Mouse (Mus musculus) cerebellum, adult 9-10 months (tissue): Measurements from ENCODE around the gene Olfr47.
A peak's percentile ranks its signal among the peaks of the same experiment; 100 is the strongest.
"Not testable (repeated sequence)": the region's sequence is repeated elsewhere in the genome, so short reads cannot be mapped to it uniquely, and the experiment has no call there.

ENCODE experiments used
- DNase-seq: peaks from one replicate; pipeline ENCODE4 v3.0.0; 2022

The Olfr47 gene

DNA sequence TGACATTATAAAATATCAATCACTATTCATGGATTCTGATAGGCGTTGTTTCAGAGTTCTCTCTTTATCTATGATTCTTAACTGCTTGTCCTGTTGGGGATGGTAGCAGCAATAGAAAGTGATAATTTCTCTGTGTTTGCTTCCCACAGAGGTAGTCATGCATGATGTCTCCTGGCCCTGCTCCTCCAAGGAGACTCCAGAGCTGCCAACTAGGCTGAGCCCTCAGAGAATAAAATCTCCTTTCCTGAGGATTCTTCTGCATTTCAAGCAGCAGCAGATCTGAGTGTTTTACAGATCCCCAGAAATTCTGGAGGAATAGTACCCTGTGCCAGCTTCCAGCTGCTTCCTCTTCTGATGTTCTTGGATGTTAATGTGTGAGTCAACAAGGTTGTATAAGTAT is at the start of gene Olfr47:
Gene Olfr47 (plus strand): TSS at position 275 of the 400 bp plus-strand sequence.
- not testable (repeated sequence) for DNase-seq

GRCm38 (mm10) chr6:43190986-43191385 is 40.3 kb upstream of the Olfr47 start:
- no peak for DNase-seq

DNA sequence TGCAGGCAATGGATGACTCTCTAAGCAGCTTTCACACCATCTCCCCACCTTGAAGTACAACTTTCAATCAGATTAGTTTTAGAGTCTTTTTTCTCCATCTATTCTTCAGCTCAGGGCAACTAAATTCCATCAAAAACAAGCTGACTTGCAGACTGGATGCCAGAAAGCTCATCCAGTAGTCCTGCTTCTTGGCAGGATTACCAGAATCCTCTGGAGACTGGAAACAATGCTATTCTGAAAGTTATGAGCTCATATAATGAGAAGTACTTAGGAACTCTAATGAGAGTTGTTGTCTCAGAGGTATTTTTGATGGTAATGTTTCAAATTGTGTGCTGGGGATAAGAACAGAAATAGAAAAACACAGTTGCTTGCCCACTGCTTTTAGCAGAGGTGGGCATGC is 34.5 kb upstream of the Olfr47 start, which contains the start of gene Olfr435:
Gene Olfr435 (plus strand): TSS at position 366 of the 400 bp plus-strand sequence.
- DNase-seq = no peak

- no peak for DNase-seq
These were observed 33.2 kb upstream of the Olfr47 start for GRCm38 (mm10) chr6:43198094-43198493.

DNA sequence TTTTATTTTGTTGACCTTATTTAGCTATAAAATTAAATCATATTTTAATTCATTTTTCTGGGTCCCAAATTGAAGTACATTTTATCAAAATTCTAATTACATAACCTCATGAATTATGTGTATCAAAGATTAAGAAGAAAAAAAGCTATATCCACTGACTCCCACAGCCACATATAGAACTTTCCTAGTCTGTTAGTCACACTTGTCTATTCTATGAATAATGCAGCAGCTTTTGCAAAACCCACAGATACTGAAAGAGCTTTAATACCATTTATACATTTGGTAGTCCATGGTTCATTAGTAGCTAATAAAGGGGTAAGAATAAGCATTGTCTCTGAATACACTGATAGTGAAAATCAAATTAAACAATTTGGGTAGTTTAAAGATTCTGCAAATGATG is 28.5 kb upstream of the Olfr47 start:
- DNase-seq = no peak

- no peak for DNase-seq
These were observed 26.0 kb upstream of the Olfr47 start for GRCm38 (mm10) chr6:43205355-43205754.

- not testable (repeated sequence) for DNase-seq
These were observed 18.5 kb upstream of the Olfr47 start, which contains the start of gene Olfr434 for GRCm38 (mm10) chr6:43212873-43213272. Gene Olfr434, plus strand, starts transcription at chr6:43213021.

DNA sequence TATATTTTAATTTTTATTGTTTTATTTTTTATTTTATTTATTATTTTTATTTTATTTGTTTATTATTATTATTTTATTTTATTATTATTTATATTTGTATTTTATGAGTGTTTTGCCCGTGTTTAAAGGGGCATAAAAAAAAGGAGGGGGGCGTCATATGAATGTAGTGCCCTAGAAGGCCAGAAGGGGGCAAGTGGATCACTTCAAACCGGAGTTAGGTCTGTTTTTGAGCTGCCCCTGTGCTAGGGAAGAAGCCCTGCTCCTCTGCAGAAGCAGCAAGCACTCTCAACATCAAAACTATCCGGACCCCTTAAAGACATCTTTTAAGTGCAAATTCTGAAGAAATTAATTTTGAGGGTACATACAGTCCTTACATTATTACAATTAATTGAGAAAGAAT is 10.7 kb downstream of the Olfr47 start:
- DNase-seq = no peak

DNA sequence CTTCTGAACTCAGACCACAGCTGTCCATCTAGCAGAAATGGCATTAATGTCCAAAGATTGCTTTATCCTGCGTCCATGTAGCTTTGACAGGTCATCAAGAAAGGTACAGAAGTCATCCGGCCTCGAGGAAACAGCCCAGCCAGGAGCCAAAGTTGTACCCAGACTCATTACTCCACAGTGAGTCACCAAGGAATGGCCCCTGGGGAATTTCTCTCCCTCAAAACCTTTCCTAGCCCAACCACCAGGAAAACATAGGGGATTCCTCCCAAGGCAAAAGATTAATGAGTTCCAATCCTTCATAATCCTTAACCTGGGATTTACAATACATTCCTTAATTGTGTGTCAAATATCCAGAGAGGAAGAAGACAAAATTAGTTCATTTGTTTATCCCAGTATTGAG is 16.1 kb downstream of the Olfr47 start:
- DNase-seq = no peak

DNA sequence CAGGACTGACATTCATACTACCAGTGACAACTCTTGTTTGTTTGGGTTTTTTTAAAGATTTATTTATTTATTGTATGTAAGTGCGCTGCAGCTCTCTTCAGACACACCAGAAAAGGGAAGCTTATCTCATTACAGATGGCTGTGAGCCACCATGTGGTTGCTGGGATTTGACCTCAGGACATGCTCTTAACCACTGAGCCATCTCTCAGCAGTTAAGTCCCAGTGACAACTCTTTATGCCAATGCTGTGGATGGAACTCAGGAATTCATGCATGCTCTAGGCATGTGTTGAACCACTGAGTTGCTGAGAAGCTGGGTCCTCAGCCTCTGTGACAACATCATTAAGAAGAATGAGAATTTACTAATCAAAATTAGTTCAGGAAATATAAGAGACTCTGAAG is 21.7 kb downstream of the Olfr47 start:
- no peak for DNase-seq

DNA sequence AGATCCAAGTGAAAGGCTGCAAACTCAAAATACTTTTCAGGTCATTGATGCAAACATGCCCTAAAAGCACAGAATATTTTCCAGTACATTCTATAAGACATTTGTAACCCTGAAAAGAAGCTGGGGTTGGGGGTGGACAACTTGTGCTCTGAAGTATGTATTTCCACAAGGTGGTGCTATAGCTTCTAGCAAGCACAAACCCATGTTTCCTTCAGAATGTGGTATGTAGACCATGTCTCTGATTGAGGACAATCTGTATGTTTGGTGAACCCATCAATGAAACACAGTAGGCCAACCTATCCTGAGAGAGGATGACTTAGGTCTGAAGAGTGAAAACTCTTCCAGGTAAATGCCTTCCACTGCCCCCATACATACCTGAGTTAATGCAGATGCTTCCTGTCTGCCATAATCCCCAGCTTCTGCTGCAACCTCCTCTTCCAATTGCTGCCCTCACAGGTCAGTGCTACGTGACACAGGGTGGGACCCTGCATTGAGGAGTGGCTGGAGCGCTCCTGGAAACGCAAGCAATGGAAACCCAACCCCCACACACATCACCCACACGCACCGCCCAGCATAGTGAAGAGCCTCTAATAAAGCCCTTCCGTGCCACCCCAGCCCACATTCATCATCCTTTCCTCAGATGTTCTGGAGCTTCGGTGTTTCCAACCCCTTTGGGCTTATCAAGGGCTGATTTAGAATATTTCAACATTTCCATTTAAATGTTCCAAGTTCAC is 23.0 kb downstream of the Olfr47 start:
- peak; percentile 34 for DNase-seq

- no peak for DNase-seq
These were observed 29.4 kb downstream of the Olfr47 start for GRCm38 (mm10) chr6:43260756-43261155.

DNA sequence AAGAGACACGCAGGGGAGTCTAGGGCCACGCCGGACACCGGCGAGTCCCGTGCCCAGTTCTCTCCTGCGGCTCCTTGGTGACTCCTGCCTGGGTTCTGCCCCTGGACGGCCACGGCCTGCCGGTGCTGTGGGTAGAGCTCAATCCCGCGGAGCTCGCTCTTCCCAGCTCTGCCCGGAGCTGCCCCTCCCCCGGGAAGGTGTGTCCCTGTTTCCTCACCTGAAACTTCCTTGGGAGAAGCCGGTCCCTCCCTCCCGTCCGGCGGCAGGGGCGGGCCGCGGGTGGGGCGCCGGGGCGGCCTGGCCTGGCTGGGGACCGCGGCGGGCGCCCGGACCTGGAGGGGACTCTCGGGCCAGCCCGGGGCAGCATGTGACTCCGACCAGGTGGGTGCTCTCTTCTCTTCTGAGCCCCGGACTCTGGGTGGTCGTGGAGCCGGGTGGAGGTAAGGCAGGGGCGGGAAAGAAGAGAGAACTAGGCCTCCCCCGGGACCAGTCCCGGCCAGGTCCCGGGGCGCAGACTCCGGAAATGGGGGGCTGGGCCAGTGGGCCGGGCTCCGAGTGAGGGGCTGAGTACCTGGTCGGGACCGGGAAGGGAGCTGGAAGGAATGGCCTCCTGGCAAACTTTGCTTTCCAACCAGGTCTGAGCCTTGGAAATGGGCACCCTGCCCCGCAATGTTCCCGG is 34.2 kb downstream of the Olfr47 start, which contains the start of gene Arhgef5:
Gene Arhgef5 (plus strand): TSS at position 220 of the 679 bp plus-strand sequence.
- DNase-seq = no peak

DNA sequence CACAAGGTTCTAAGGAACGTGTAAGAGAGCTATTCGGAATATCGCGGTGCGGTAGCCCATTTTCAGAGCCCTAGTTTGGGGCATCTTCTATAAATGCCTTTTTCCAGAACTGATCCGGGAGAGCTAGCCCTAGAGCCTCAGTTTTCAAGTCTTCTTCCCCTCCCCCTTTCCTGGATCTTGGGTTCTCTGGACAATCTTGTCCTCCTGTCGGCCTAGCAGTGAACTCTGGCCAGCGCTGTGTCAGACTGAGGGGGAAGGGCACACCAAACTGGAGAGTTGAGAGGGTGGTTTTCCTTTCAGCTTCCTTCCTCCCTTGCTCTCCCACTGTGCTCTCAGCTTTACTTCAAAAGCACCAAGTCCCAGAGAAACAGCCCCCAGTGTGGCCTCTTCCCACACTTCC is 35.0 kb downstream of the Olfr47 start:
- no peak for DNase-seq

- no peak for DNase-seq
These were observed 41.3 kb downstream of the Olfr47 start for GRCm38 (mm10) chr6:43272597-43272996.

DNA sequence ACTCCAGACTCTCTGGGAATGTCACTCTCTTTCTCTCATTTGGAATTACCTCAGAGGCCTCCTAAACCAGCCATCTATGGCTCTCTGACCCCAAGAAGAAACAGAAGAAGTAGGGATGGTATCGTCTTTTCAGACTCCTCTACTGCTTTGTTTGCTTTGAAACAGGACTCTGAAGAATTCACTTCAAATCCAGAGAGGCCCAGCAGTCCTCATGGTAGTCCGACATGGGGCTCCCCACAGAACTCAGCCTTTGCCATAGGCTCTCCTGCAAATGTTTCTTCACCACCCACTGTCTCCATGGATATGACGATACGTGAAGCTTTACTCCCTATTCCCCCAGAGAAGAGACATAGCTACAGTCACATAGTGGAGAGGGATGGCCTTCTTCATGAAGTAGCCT is 42.8 kb downstream of the Olfr47 start:
- no peak for DNase-seq

DNA sequence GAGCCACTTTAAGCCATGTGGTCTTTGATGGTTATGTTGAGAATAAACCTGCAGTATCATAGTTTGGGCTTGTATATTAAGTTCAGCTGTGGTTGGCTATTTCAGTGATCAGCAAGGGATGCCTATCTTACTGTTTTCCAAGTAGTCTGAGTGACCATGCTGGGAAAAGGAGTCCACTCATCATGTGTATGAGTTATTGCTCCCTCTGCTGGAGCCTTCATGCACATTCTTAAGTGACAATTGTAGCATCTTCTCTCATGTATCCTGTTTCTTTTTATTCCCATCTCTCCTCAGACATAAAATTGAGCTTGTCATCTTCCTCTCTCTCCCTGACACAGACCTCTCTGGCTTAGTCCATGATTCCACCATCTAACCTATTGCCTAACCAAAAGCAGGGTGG is 46.9 kb downstream of the Olfr47 start:
- peak; percentile 5 for DNase-seq

- DNase-seq = no peak
These were observed 49.2 kb downstream of the Olfr47 start for GRCm38 (mm10) chr6:43280481-43280880.
